Comparison of ENCODE assay signal across 9 mouse cellular contexts in the genomic region with DNA sequence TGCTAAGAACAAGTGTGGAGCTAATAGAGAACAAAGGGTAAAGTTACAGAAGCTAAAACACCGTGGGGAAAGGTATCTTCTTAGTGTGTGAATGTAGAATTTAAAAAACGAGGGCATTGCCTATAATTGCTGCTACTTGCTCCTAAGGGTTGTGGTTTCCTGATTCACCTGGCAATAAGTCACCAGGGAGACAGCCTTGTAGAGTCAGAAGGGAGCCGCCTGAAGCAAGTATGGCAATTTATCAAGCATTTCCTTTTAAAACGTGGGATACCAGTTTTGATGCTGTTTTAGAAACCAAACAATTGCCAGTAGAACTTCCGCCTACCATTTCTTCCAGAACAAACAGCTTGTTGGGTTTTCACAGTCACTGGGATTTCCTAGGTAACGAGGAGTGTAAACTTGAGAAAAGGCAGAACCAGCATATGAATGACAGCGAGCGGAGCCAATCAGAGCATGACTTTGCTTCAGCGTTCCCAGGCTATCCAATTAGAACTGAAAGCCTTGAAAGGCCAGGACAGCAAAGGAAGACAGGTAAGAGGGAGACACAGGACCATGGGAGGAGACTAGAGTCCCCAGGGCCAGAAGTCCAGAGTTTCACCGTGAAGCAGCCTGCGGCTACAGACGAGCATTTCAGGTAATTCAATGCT. TPM values are rescaled to one million over a fixed set of nuclear protein-coding genes. Genes with fewer than 3 reads are reported as not detected.
DNase-seq lines count a peak whose midpoint lies in the region; ATAC-seq and TF ChIP-seq lines count a peak whose summit lies in the region.
"Had no signal": no experiment of that assay in that cellular context is flagged by ENCODE, and none has a peak within 500 bp of the region (broad histone marks: within the 10 kb centered on the region; RNA-seq: fewer than 3 reads in every experiment).

A gene (plus strand): TSS at position 495 of the 647 bp plus-strand sequence.

- H3K4me1 ChIP-seq in heart, embryonic 13.5 days: no peaks in the 10 kb centered on the region
- H3K4me1 ChIP-seq in embryonic facial prominence, embryonic 10.5 days: no peaks in the 10 kb centered on the region
- no peaks in the 10 kb centered on the region for H3K4me1 ChIP-seq in hindbrain, embryonic 16.5 days (ENCODE audit: control insufficient read depth, insufficient read depth, low read depth, low read length)
- H3K4me1 ChIP-seq in lung, embryonic 14.5 days (ENCODE audit: insufficient read depth): no peaks in the 10 kb centered on the region

- no peak for TF ChIP-seq CTCF in lung, embryonic 14.5 days (IDR thresholded peaks at IDR 0.05; ENCODE audit: low read depth)

- no peaks in the 10 kb centered on the region for H3K36me3 ChIP-seq in heart, embryonic 13.5 days
- H3K36me3 ChIP-seq in embryonic facial prominence, embryonic 10.5 days (replicated peaks): no peaks in the 10 kb centered on the region
- H3K36me3 ChIP-seq in hindbrain, embryonic 16.5 days (ENCODE audit: control insufficient read depth, insufficient read depth, low read length): no peaks in the 10 kb centered on the region
- H3K36me3 ChIP-seq in lung, embryonic 14.5 days (ENCODE audit: insufficient read depth): no peaks in the 10 kb centered on the region

- WGBS in heart, embryonic 13.5 days: 50% methylated on average over 12 of the region's 12 CpGs
- WGBS in embryonic facial prominence, embryonic 10.5 days: 52% methylated on average over 12 of the region's 12 CpGs
- 48% methylated on average over 12 of the region's 12 CpGs for WGBS in hindbrain, embryonic 16.5 days
- 46% methylated on average over 12 of the region's 12 CpGs for WGBS in lung, embryonic 14.5 days

- no peak within 1 kb of the TSS for H3K9ac ChIP-seq in heart, embryonic 13.5 days
- H3K9ac ChIP-seq in hindbrain, embryonic 16.5 days (ENCODE audit: low read depth, low read length): no peak within 1 kb of the TSS
- H3K9ac ChIP-seq in lung, embryonic 14.5 days: no peak within 1 kb of the TSS

- no peaks in the 10 kb centered on the region for H3K27me3 ChIP-seq in heart, embryonic 13.5 days (replicated peaks)
- H3K27me3 ChIP-seq in embryonic facial prominence, embryonic 10.5 days (replicated peaks; ENCODE audit: low read depth, poor library complexity, severe bottlenecking): no peaks in the 10 kb centered on the region
- no peaks in the 10 kb centered on the region for H3K27me3 ChIP-seq in hindbrain, embryonic 16.5 days (replicated peaks; ENCODE audit: control insufficient read depth, insufficient read depth, low read length)
- no peaks in the 10 kb centered on the region for H3K27me3 ChIP-seq in lung, embryonic 14.5 days (ENCODE audit: insufficient read depth, low read length)

- no peak within 1 kb of the TSS for H3K4me3 ChIP-seq in heart, embryonic 13.5 days
- no peak within 1 kb of the TSS for H3K4me3 ChIP-seq in embryonic facial prominence, embryonic 10.5 days
- H3K4me3 ChIP-seq in hindbrain, embryonic 16.5 days (ENCODE audit: low read length): 0 out of 2 replicates have a peak within 1 kb of the TSS, but pooled peaks have one; percentile 1
- no peak within 1 kb of the TSS for H3K4me3 ChIP-seq in lung, embryonic 14.5 days (ENCODE audit: low read depth, low read length)
- H3K4me3 ChIP-seq: myocyte had no signal

- no peak for DNase-seq in heart, adult 11 months
- peak; percentile 53 for DNase-seq in embryonic facial prominence, embryonic 10.5 days (ENCODE audit: low spot score)
- peak; percentile 86 to 90 for DNase-seq in layer of hippocampus, postnatal 14 days (ENCODE audit: low spot score in 2 of 2)
- peak; percentile 84 for DNase-seq in lung, embryonic 14.5 days
- DNase-seq in ovary, postnatal 10 days (ENCODE audit: low spot score): peak; percentile 27
- DNase-seq in urinary bladder, postnatal 14 days (ENCODE audit: low spot score): peak; percentile 84

- no peaks in the 10 kb centered on the region for H3K9me3 ChIP-seq in heart, embryonic 13.5 days
- H3K9me3 ChIP-seq in embryonic facial prominence, embryonic 10.5 days: no peaks in the 10 kb centered on the region
- no peaks in the 10 kb centered on the region for H3K9me3 ChIP-seq in hindbrain, embryonic 16.5 days (ENCODE audit: control insufficient read depth, low read length)
- H3K9me3 ChIP-seq in lung, embryonic 14.5 days (ENCODE audit: low read depth, low read length): no peaks in the 10 kb centered on the region

- peak within 1 kb of the TSS; percentile 26 for H3K4me2 ChIP-seq in heart, embryonic 13.5 days
- H3K4me2 ChIP-seq in hindbrain, embryonic 16.5 days (ENCODE audit: low read length): peak within 1 kb of the TSS; percentile 24; the same call in 1 of the 2 replicates
- peak within 1 kb of the TSS; percentile 40 for H3K4me2 ChIP-seq in lung, embryonic 14.5 days

- no peak within 1 kb of the TSS for H3K27ac ChIP-seq in heart, embryonic 13.5 days (replicated peaks)
- H3K27ac ChIP-seq in embryonic facial prominence, embryonic 10.5 days (replicated peaks): no peak within 1 kb of the TSS
- H3K27ac ChIP-seq in hindbrain, embryonic 16.5 days (ENCODE audit: low read depth, low read length): no peak within 1 kb of the TSS
- no peak within 1 kb of the TSS for H3K27ac ChIP-seq in lung, embryonic 14.5 days (ENCODE audit: low read depth)

- no peak for ATAC-seq in heart, embryonic 13.5 days (ENCODE audit: extremely low read depth, insufficient number of reproducible peaks, low FRiP score, low TSS enrichment)
- peak; percentile 92 for ATAC-seq in hindbrain, embryonic 16.5 days
- peak; percentile 95 for ATAC-seq in lung, embryonic 14.5 days (ENCODE audit: insufficient read depth)

RNA-seq across cellular contexts. Expression of the gene that starts here (rescaled TPM):
- 0.20 and 0.27 TPM in 2 replicates for polyA plus RNA-seq in heart, embryonic 13.5 days (2015; fragmentation: Nextera tagmentation; extraction: Ambion mirVana)
- 1.5 and 2.0 TPM in 2 replicates for polyA plus RNA-seq in embryonic facial prominence, embryonic 10.5 days (2016; fragmentation: Nextera tagmentation; extraction: Ambion mirVana)
- polyA plus RNA-seq in hindbrain, embryonic 16.5 days (2015; fragmentation: Nextera tagmentation; extraction: Ambion mirVana): 5.9 TPM in 2 replicates
- 1 to 10 TPM; 5.3 to 6.5 TPM for total RNA-seq in layer of hippocampus, postnatal 14 days (2021)
- polyA plus RNA-seq in lung, embryonic 14.5 days (2014; fragmentation: Nextera tagmentation; extraction: Ambion mirVana): 4.3 and 5.8 TPM in 2 replicates
- polyA plus RNA-seq: myocyte had no signal
